10 mouse cellular contexts compared by ENCODE assay signal in genomic region chr6:140666486-140667240, GRCm38 (mm10). TPM values are rescaled to one million over a fixed set of nuclear protein-coding genes. Genes with fewer than 3 reads are reported as not detected.
DNase-seq lines count a peak whose midpoint lies in the region; ATAC-seq and TF ChIP-seq lines count a peak whose summit lies in the region.
"Had no signal": no experiment of that assay in that cellular context is flagged by ENCODE, and none has a peak within 500 bp of the region (broad histone marks: within the 10 kb centered on the region; RNA-seq: fewer than 3 reads in every experiment).

No protein-coding gene starts in this region.

- WGBS in heart, embryonic 10.5 days = 22% methylated on average over 18 of the region's 18 CpGs
- 31% methylated on average over 18 of the region's 18 CpGs for WGBS in kidney, postnatal 0 days
- 35% methylated on average over 18 of the region's 18 CpGs for WGBS in stomach, embryonic 15.5 days

- H3K27me3 ChIP-seq in heart, embryonic 10.5 days (ENCODE audit: insufficient read depth, poor library complexity, severe bottlenecking) = no peaks in the 10 kb centered on the region
- H3K27me3 ChIP-seq in kidney, postnatal 0 days (ENCODE audit: insufficient read depth, low read length) = no peaks in the 10 kb centered on the region
- H3K27me3 ChIP-seq in stomach, embryonic 15.5 days (replicated peaks) = no peaks in the 10 kb centered on the region

- H3K9me3 ChIP-seq in heart, embryonic 10.5 days = 0 out of 2 replicates have a peak, but pooled peaks cover 3% of the 10 kb centered on the region
- no peaks in the 10 kb centered on the region for H3K9me3 ChIP-seq in kidney, postnatal 0 days (replicated peaks; ENCODE audit: low read length)
- H3K9me3 ChIP-seq in stomach, embryonic 15.5 days = no peaks in the 10 kb centered on the region

- H3K4me1 ChIP-seq in heart, embryonic 10.5 days = peaks cover 29% of the 10 kb centered on the region
- peaks cover 6% of the 10 kb centered on the region; the same call in 1 of the 2 replicates for H3K4me1 ChIP-seq in kidney, postnatal 0 days (replicated peaks; ENCODE audit: insufficient read depth, low read length)
- no peaks in the 10 kb centered on the region for H3K4me1 ChIP-seq in stomach, embryonic 15.5 days

- peak overlapping the region; percentile 44 for H3K4me3 ChIP-seq in heart, embryonic 10.5 days
- H3K4me3 ChIP-seq in kidney, postnatal 0 days (replicated peaks; ENCODE audit: low read depth, low read length) = no peak overlapping the region
- H3K4me3 ChIP-seq in stomach, embryonic 15.5 days (replicated peaks) = no peak overlapping the region
- H3K4me3 ChIP-seq: erythroblast, embryonic 14.5 days; myocyte had no signal

- H3K27ac ChIP-seq in heart, embryonic 10.5 days = peak overlapping the region; percentile 25
- H3K27ac ChIP-seq in kidney, postnatal 0 days = peak overlapping the region; percentile 54
- 0 out of 2 replicates have a peak overlapping the region, but pooled peaks have one; percentile 18 for H3K27ac ChIP-seq in stomach, embryonic 15.5 days

- no peaks in the 10 kb centered on the region for H3K36me3 ChIP-seq in heart, embryonic 10.5 days
- H3K36me3 ChIP-seq in kidney, postnatal 0 days (ENCODE audit: insufficient read depth, low read length) = no peaks in the 10 kb centered on the region
- no peaks in the 10 kb centered on the region for H3K36me3 ChIP-seq in stomach, embryonic 15.5 days

- H3K9ac ChIP-seq in kidney, postnatal 0 days (ENCODE audit: low read depth, low read length) = no peak overlapping the region
- no peak overlapping the region for H3K9ac ChIP-seq in stomach, embryonic 15.5 days

- intact Hi-C loops in heart, postnatal 36 days (cut with DNase I) = no loop called here

- no peak for TF ChIP-seq CTCF in kidney, postnatal 0 days (IDR thresholded peaks at IDR 0.05; ENCODE audit: low read depth)

- peak overlapping the region; percentile 37 for H3K4me2 ChIP-seq in kidney, postnatal 0 days (ENCODE audit: low read length)
- H3K4me2 ChIP-seq in stomach, embryonic 15.5 days = peak overlapping the region; percentile 21

- no peak for ATAC-seq in kidney, postnatal 0 days (replicated peaks; ENCODE audit: low FRiP score, low read depth)
- peak; percentile 37; the same call in 1 of the 2 replicates for ATAC-seq in stomach, embryonic 15.5 days (ENCODE audit: insufficient read depth, low FRiP score, low read depth)

- peak; percentile 13 for DNase-seq in heart, adult 8-10 months (ENCODE audit: low spot score)
- DNase-seq in heart, postnatal 36 days = no peak
- peak; percentile 61 for DNase-seq in adrenal gland, postnatal 10 days
- peak; percentile 79 for DNase-seq in heart, embryonic 10.5 days (ENCODE audit: low spot score)
- peak; percentile 80 for DNase-seq in kidney, postnatal 0 days (ENCODE audit: low spot score)
- no peak for DNase-seq in spleen, adult 18-20 months
- DNase-seq in embryo, embryonic 10.5 days (ENCODE audit: low spot score) = no peak

RNA-seq across cellular contexts. Expression of gene Aebp2, which starts 44.2 kb away (rescaled TPM):
- 10 to 100 TPM; 32.8 to 40.1 (median 34.9) TPM for total RNA-seq in heart, adult 8-10 months (2022)
- total RNA-seq in heart, postnatal 36 days (2021) = 10 to 100 TPM; 37.5 to 39.2 TPM
- 10 to 100 TPM; 45.9 to 52.0 TPM for total RNA-seq in adrenal gland, postnatal 10 days (2021)
- 7.0 and 11.0 TPM in 2 replicates for polyA plus RNA-seq in heart, embryonic 10.5 days (2016; fragmentation: Nextera tagmentation; extraction: Ambion mirVana)
- polyA plus RNA-seq in kidney, postnatal 0 days (2015; fragmentation: Nextera tagmentation; extraction: Ambion mirVana) = 13.0 and 13.9 TPM in 2 replicates
- polyA plus RNA-seq in stomach, embryonic 15.5 days (2015; fragmentation: Nextera tagmentation; extraction: Ambion mirVana) = 11.5 and 12.6 TPM in 2 replicates

Comparison
In these comparisons a context has a peak if more than half of its experiments do, and no peak if none do; other contexts are left out.
1. DNase-seq: peak in heart, adult 8-10 months (single experiment), adrenal gland, postnatal 10 days (single experiment), heart, embryonic 10.5 days (single experiment) and kidney, postnatal 0 days (single experiment); none in heart, postnatal 36 days (0 of 2), spleen, adult 18-20 months (0 of 2) and embryo, embryonic 10.5 days (single experiment).
2. Peak in every context shown above with its lines, with median percentiles within 50 percentile points of each other: H3K27ac ChIP-seq.